Mouse (Mus musculus) spleen, adult 2 months (tissue): Measurements from ENCODE around the gene Zc2hc1b.

Experiments
- CTCF ChIP-seq: fragments of 200-500 bp; IDR thresholded peaks from 2 replicates; pipeline ENCODE4 v1.5.1; 2011; ENCODE audit warnings: mild to moderate bottlenecking, inconsistent platforms; ENCODE audit not compliant: insufficient read depth, insufficient read length, insufficient replicate concordance; ENCODE audit errors: extremely low read depth
- POLR2A ChIP-seq: fragments of 200-500 bp; IDR thresholded peaks from 2 replicates; pipeline ENCODE4 v1.6.1; 2011; ENCODE audit warnings: low read depth, low read length, inconsistent platforms

GRCm38 (mm10) chr10:13175866-13176265 lies 2.0 kb downstream of the Zc2hc1b start:
- TF ChIP-seq CTCF (no peak), POLR2A (no peak)
